Mouse (Mus musculus): Measurements from ENCODE around the gene Prelp.

DNA sequence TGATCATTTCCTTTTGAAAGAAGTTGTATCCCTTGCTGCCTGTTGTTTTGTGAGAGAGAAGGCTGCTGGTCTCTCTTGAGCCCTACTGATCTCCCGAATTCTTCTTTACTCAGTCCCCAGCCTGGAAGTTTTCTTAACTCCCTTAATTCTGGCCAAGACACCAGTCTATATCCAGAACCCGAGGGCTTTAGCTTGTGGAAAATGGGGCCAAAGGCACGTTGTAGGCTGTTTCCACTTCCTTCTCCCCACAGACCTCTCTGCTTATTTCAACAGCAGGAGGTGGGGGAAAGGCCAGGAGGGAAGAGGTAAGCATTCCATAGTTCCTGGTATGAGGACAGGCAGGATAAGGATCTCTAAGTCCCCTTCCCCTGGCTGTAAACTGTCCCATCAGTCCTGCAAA lies 8.8 kb upstream of the Prelp start:
- TF ChIP-seq POLR2A (IDR thresholded peaks at IDR 0.05; ENCODE audit: low read depth, low read length): no peak
- no peak for TF ChIP-seq CTCF (IDR thresholded peaks at IDR 0.05; ENCODE audit: extremely low read depth, insufficient read length, insufficient replicate concordance, low read depth, low read length)
